8 mouse cellular contexts compared by ENCODE assay signal in genomic region chr11:69682209-69682839, GRCm38 (mm10). TPM values are rescaled to one million over a fixed set of nuclear protein-coding genes. Genes with fewer than 3 reads are reported as not detected.
DNase-seq lines count a peak whose midpoint lies in the region; ATAC-seq lines count a peak whose summit lies in the region.

No protein-coding gene starts in this region.

- H3K27me3 ChIP-seq in kidney, embryonic 14.5 days (ENCODE audit: control insufficient read depth, insufficient read depth, low read length): no peaks in the 10 kb centered on the region
- no peaks in the 10 kb centered on the region for H3K27me3 ChIP-seq in hindbrain, embryonic 11.5 days (ENCODE audit: control insufficient read depth, insufficient read depth, low read length)
- peaks cover 13% of the 10 kb centered on the region; the same call in 1 of the 2 replicates for H3K27me3 ChIP-seq in midbrain, embryonic 13.5 days

- 22% methylated on average over 24 of the region's 24 CpGs for WGBS in kidney, embryonic 14.5 days
- WGBS in hindbrain, embryonic 11.5 days: 27% methylated on average over 24 of the region's 24 CpGs
- 26% methylated on average over 24 of the region's 24 CpGs for WGBS in midbrain, embryonic 13.5 days

- H3K4me3 ChIP-seq in kidney, embryonic 14.5 days (ENCODE audit: low read length): peak overlapping the region; percentile 83
- H3K4me3 ChIP-seq in brown adipose tissue, adult 24 weeks (ENCODE audit: insufficient read depth, low read depth, low read length): peak overlapping the region; percentile 52
- peak overlapping the region; percentile 73 for H3K4me3 ChIP-seq in hindbrain, embryonic 11.5 days (ENCODE audit: low read depth, low read length)
- H3K4me3 ChIP-seq in midbrain, embryonic 13.5 days (replicated peaks): peak overlapping the region; percentile 78

- peaks cover 30% of the 10 kb centered on the region for H3K36me3 ChIP-seq in kidney, embryonic 14.5 days (ENCODE audit: control insufficient read depth, insufficient read depth, low read length)
- H3K36me3 ChIP-seq in hindbrain, embryonic 11.5 days (ENCODE audit: control insufficient read depth, insufficient read depth, low read length): no peaks in the 10 kb centered on the region
- H3K36me3 ChIP-seq in midbrain, embryonic 13.5 days: peaks cover 24% of the 10 kb centered on the region

- DNase-seq in kidney, adult 9 months: no peak
- no peak for DNase-seq in hindbrain, embryonic 11.5 days (ENCODE audit: low spot score)
- DNase-seq in adrenal gland, postnatal 10 days: no peak
- DNase-seq in urinary bladder, postnatal 4 days (ENCODE audit: low spot score in 2 of 2): no peak
- no peak for DNase-seq in lung, postnatal 36 days

- peak overlapping the region; percentile 72 for H3K4me2 ChIP-seq in kidney, embryonic 14.5 days (replicated peaks; ENCODE audit: low read depth, low read length)
- H3K4me2 ChIP-seq in hindbrain, embryonic 11.5 days (replicated peaks; ENCODE audit: low read depth, low read length): peak overlapping the region; percentile 74
- peak overlapping the region; percentile 98 for H3K4me2 ChIP-seq in midbrain, embryonic 13.5 days (replicated peaks)

- H3K9me3 ChIP-seq in kidney, embryonic 14.5 days (ENCODE audit: control insufficient read depth, low read length): no peaks in the 10 kb centered on the region
- no peaks in the 10 kb centered on the region for H3K9me3 ChIP-seq in hindbrain, embryonic 11.5 days (ENCODE audit: control insufficient read depth, low read length)
- no peaks in the 10 kb centered on the region for H3K9me3 ChIP-seq in midbrain, embryonic 13.5 days

- H3K4me1 ChIP-seq in kidney, embryonic 14.5 days (ENCODE audit: control insufficient read depth, insufficient read depth, low read length): peaks cover 29% of the 10 kb centered on the region; the same call in 1 of the 2 replicates
- peaks cover 8% of the 10 kb centered on the region for H3K4me1 ChIP-seq in brown adipose tissue, adult 24 weeks (ENCODE audit: control insufficient read depth, insufficient read depth, insufficient read length, low read length)
- peaks cover 5% of the 10 kb centered on the region; the same call in 1 of the 2 replicates for H3K4me1 ChIP-seq in hindbrain, embryonic 11.5 days (replicated peaks; ENCODE audit: control insufficient read depth, insufficient read depth, low read length)
- peaks cover 46% of the 10 kb centered on the region for H3K4me1 ChIP-seq in midbrain, embryonic 13.5 days (replicated peaks)

- ATAC-seq in kidney, embryonic 14.5 days (ENCODE audit: low FRiP score, low TSS enrichment): no peak
- ATAC-seq in hindbrain, embryonic 11.5 days (ENCODE audit: low FRiP score): peak; percentile 42; the same call in 1 of the 2 replicates
- ATAC-seq in midbrain, embryonic 13.5 days: peak; percentile 31

- peak overlapping the region; percentile 74; the same call in 1 of the 2 replicates for H3K27ac ChIP-seq in kidney, embryonic 14.5 days (ENCODE audit: low read depth, low read length)
- peak overlapping the region; percentile 64 for H3K27ac ChIP-seq in brown adipose tissue, adult 24 weeks (replicated peaks; ENCODE audit: low read depth, low read length)
- H3K27ac ChIP-seq in hindbrain, embryonic 11.5 days (ENCODE audit: low read depth, low read length): peak overlapping the region; percentile 83
- peak overlapping the region; percentile 92 for H3K27ac ChIP-seq in midbrain, embryonic 13.5 days

- peak overlapping the region; percentile 84 for H3K9ac ChIP-seq in kidney, embryonic 14.5 days (ENCODE audit: low read depth, low read length)
- peak overlapping the region; percentile 82 for H3K9ac ChIP-seq in hindbrain, embryonic 11.5 days (ENCODE audit: low read depth, low read length)
- H3K9ac ChIP-seq in midbrain, embryonic 13.5 days (replicated peaks): peak overlapping the region; percentile 86

RNA-seq across cellular contexts. Expression of gene Senp3, which starts 0.4 kb away (rescaled TPM):
- polyA plus RNA-seq in kidney, embryonic 14.5 days (2014; fragmentation: Nextera tagmentation; extraction: Ambion mirVana): 95.2 and 102 TPM in 2 replicates
- 49.9 and 65.3 TPM in 2 replicates for polyA plus RNA-seq in brown adipose tissue, adult 24 weeks (2012; ENCODE audit: insufficient read depth, insufficient read length, missing spikeins)
- 85.8 and 101 TPM in 2 replicates for polyA plus RNA-seq in hindbrain, embryonic 11.5 days (2014; fragmentation: Nextera tagmentation; extraction: Ambion mirVana)
- polyA plus RNA-seq in midbrain, embryonic 13.5 days (2015; fragmentation: Nextera tagmentation; extraction: Ambion mirVana): 101 and 103 TPM in 2 replicates
- 10 to 100 TPM; 62.6 to 76.3 TPM for total RNA-seq in adrenal gland, postnatal 10 days (2021)

RNA-seq across cellular contexts. Expression of gene Tnfsf13, which starts 3.3 kb away (rescaled TPM):
- 0.34 and 0.60 TPM in 2 replicates for polyA plus RNA-seq in kidney, embryonic 14.5 days (2014; fragmentation: Nextera tagmentation; extraction: Ambion mirVana)
- polyA plus RNA-seq in brown adipose tissue, adult 24 weeks (2012; ENCODE audit: insufficient read depth, insufficient read length, missing spikeins): 4.1 and 4.9 TPM in 2 replicates
- not detected in 2 replicates for polyA plus RNA-seq in hindbrain, embryonic 11.5 days (2014; fragmentation: Nextera tagmentation; extraction: Ambion mirVana)
- polyA plus RNA-seq in midbrain, embryonic 13.5 days (2015; fragmentation: Nextera tagmentation; extraction: Ambion mirVana): 0.36 TPM in 1 of 2 replicates, not detected in the other
- total RNA-seq in adrenal gland, postnatal 10 days (2021): 1 to 10 TPM; 2.0 to 5.0 TPM

RNA-seq across cellular contexts. Expression of gene Eif4a1, which starts 10.1 kb away (rescaled TPM):
- 729 and 1,177 TPM in 2 replicates for polyA plus RNA-seq in kidney, embryonic 14.5 days (2014; fragmentation: Nextera tagmentation; extraction: Ambion mirVana)
- polyA plus RNA-seq in brown adipose tissue, adult 24 weeks (2012; ENCODE audit: insufficient read depth, insufficient read length, missing spikeins): 268 and 317 TPM in 2 replicates
- 891 and 905 TPM in 2 replicates for polyA plus RNA-seq in hindbrain, embryonic 11.5 days (2014; fragmentation: Nextera tagmentation; extraction: Ambion mirVana)
- 581 and 595 TPM in 2 replicates for polyA plus RNA-seq in midbrain, embryonic 13.5 days (2015; fragmentation: Nextera tagmentation; extraction: Ambion mirVana)
- total RNA-seq in adrenal gland, postnatal 10 days (2021): 100 to 1,000 TPM; 598 to 631 TPM

RNA-seq across cellular contexts. Expression of gene Tnfsf12, which starts 13.3 kb away (rescaled TPM):
- 6.9 and 8.6 TPM in 2 replicates for polyA plus RNA-seq in kidney, embryonic 14.5 days (2014; fragmentation: Nextera tagmentation; extraction: Ambion mirVana)
- polyA plus RNA-seq in brown adipose tissue, adult 24 weeks (2012; ENCODE audit: insufficient read depth, insufficient read length, missing spikeins): 12.7 and 13.7 TPM in 2 replicates
- 2.2 and 4.0 TPM in 2 replicates for polyA plus RNA-seq in hindbrain, embryonic 11.5 days (2014; fragmentation: Nextera tagmentation; extraction: Ambion mirVana)
- 0.98 and 1.2 TPM in 2 replicates for polyA plus RNA-seq in midbrain, embryonic 13.5 days (2015; fragmentation: Nextera tagmentation; extraction: Ambion mirVana)
- 10 to 100 TPM; 18.1 to 19.2 TPM for total RNA-seq in adrenal gland, postnatal 10 days (2021)

RNA-seq across cellular contexts. Expression of gene Tnfsfm13, which starts 13.6 kb away (rescaled TPM):
- 4.6 and 4.9 TPM in 2 replicates for polyA plus RNA-seq in kidney, embryonic 14.5 days (2014; fragmentation: Nextera tagmentation; extraction: Ambion mirVana)
- 0.99 and 2.8 TPM in 2 replicates for polyA plus RNA-seq in brown adipose tissue, adult 24 weeks (2012; ENCODE audit: insufficient read depth, insufficient read length, missing spikeins)
- polyA plus RNA-seq in hindbrain, embryonic 11.5 days (2014; fragmentation: Nextera tagmentation; extraction: Ambion mirVana): 0.61 and 1.1 TPM in 2 replicates
- 0.64 and 1.2 TPM in 2 replicates for polyA plus RNA-seq in midbrain, embryonic 13.5 days (2015; fragmentation: Nextera tagmentation; extraction: Ambion mirVana)
- total RNA-seq in adrenal gland, postnatal 10 days (2021): 1 to 10 TPM; 4.2 to 5.1 TPM
